Mouse (Mus musculus) stomach, embryonic 16.5 days (tissue): ENCODE data around the gene Yif1b. TPM values are rescaled to one million over a fixed set of nuclear protein-coding genes. Genes with fewer than 3 reads are reported as not detected.
A peak's percentile ranks its signal among the peaks of the same experiment; 100 is the strongest.

Experiments
- ATAC-seq: fragments of 200-750 bp; cut with Nextera tagmentation; 2 replicates; pipeline ENCODE4 v1.8.0; 2017; ENCODE audit warnings: moderate number of reproducible peaks, moderate TSS enrichment; ENCODE audit not compliant: insufficient read depth, low FRiP score
- H3K27ac ChIP-seq: fragments of 300-500 bp; sonication (generic); 2 replicates; pipeline ENCODE4 v1.5.1; 2014; ENCODE audit warnings: low read length
- H3K27me3 ChIP-seq: fragments of 300-500 bp; sonication (generic); 2 replicates; pipeline ENCODE4 v1.6.1; 2014; ENCODE audit warnings: low read length, control low read depth, mixed read lengths; ENCODE audit not compliant: control insufficient read depth, insufficient read depth
- H3K36me3 ChIP-seq: fragments of 300-500 bp; sonication (generic); 2 replicates; pipeline ENCODE4 v1.6.1; 2014; ENCODE audit warnings: low read length; ENCODE audit not compliant: control insufficient read depth, insufficient read depth
- H3K4me1 ChIP-seq: fragments of 300-500 bp; sonication (generic); 2 replicates; pipeline ENCODE4 v1.6.1; 2014; ENCODE audit warnings: low read length, control low read depth, mixed read lengths; ENCODE audit not compliant: control insufficient read depth, insufficient read depth
- H3K4me2 ChIP-seq: fragments of 300-500 bp; sonication (generic); 2 replicates; pipeline ENCODE4 v1.6.1; 2014; ENCODE audit warnings: low read depth, low read length, mixed read lengths
- H3K4me3 ChIP-seq: fragments of 300-500 bp; sonication (generic); replicated peaks from 2 replicates; pipeline ENCODE4 v1.5.1; 2014; ENCODE audit warnings: mild to moderate bottlenecking, low read length
- H3K9ac ChIP-seq: fragments of 300-500 bp; sonication (generic); 2 replicates; pipeline ENCODE4 v1.6.1; 2014; ENCODE audit warnings: low read length
- H3K9me3 ChIP-seq: fragments of 300-500 bp; sonication (generic); replicated peaks from 2 replicates; pipeline ENCODE4 v1.6.1; 2016; ENCODE audit warnings: low read length, control low read depth; ENCODE audit not compliant: control insufficient read depth
- WGBS: fragments of 180-500 bp; shearing (Covaris S2); extraction: QIAGEN DNeasy Blood & Tissue Kit; methylation state at CpG from one replicate; pipeline ENCODE4 v1.1.7; 2014; 5-methylcytosine and 5-hydroxymethylcytosine counted together
- polyA plus RNA-seq: library from polyadenylated mRNA; unstranded; fragments of >200 nt; fragmentation: Nextera tagmentation; extraction: Ambion mirVana; gene quantifications from 2 replicates; pipeline ENCODE4 v1.2.1, GENCODE M21; 2015

Gene Yif1b
- polyA plus RNA-seq, 1 experiment from 2014 or later = 89.4 TPM

DNA sequence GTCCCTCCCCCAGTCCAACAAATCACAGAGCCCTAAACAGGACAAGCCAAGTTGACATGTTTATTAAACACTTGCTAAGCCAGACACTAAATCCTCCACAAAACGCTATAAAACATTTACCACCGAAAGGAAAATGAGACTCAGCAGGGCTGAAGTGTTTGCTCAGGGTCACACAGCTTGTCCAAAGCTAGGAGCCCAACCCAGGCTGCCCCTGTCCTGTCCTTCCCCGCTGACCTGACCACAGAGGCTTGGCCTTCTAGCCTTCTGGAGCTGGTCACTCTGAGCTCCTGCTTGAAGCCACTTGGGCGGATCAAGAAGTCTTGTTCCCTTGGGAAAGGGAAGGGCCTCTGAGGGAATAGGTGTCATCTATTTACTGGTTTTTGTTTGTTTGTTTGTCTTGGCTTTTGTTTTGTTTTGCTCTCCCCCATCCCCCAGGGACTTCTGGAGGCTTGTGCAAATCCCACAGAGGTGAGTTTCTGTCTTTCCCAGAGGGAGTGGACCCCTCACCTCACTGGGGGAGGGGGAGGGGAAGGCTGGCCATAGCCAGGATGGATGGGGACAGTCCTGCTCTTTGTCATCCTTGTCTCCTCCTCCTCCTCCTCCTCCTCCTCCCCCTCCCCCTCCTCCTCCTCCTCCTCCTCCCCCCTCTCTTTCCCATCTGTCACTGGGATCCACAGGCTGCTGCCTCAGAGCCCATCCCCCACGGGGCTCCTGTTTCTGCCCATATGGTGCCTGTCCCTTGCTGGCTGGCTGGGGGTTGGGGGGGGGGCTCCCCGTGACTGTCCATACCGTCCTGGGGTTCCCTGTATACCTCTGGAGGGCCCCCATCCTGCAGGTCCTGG, 53.7 kb downstream of the Yif1b start:
- no peaks in the 10 kb centered on the region for H3K27me3 ChIP-seq
- no peaks in the 10 kb centered on the region for H3K36me3 ChIP-seq
- ATAC-seq = 0 out of 2 replicates have a peak, but pooled peaks have one; percentile 9
- peak overlapping the region; percentile 63 for H3K4me3 ChIP-seq
- H3K27ac ChIP-seq = peak overlapping the region; percentile 95
- H3K4me2 ChIP-seq = peak overlapping the region; percentile 86
- H3K4me1 ChIP-seq = peaks cover 38% of the 10 kb centered on the region
- WGBS = 19% methylated on average over 7 of the region's 7 CpGs
- H3K9ac ChIP-seq = peak overlapping the region; percentile 48; the same call in 1 of the 2 replicates
- no peaks in the 10 kb centered on the region for H3K9me3 ChIP-seq

DNA sequence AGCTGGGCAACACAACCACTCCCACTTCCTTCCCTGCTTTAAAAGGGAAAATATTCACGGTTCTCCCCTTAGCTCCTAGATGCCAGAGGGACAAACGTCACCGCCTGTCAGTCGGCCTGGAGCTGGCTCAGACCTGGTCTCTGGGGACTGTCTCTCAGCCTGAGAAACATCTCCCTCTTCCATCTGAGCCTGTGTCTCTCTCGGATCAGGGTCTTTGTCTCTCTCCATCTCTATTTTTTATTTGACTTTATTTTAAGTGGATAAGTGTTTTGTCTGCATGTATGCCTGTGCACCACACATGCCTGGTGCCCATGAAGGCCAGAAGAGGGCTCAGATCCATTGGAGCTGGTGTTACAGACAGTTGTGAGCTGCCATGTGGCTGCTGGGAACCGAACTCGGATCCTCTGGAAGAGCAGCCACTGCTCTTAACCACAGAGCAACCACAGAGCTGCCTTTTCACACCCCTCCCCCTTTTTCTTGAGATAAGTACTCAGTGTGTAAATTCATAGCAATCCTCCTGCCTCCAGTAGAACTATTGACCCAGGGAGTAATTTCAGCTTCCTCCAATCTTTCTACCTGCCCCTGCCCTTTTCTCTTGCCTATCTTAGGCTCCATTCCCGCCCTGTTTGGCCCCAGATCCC, 54.4 kb downstream of the Yif1b start:
- H3K9ac ChIP-seq = peak overlapping the region; percentile 56; the same call in 1 of the 2 replicates
- peak overlapping the region; percentile 86 for H3K4me2 ChIP-seq
- peaks cover 38% of the 10 kb centered on the region for H3K4me1 ChIP-seq
- ATAC-seq = no peak
- no peaks in the 10 kb centered on the region for H3K27me3 ChIP-seq
- WGBS = 23% methylated on average over 8 of the region's 8 CpGs
- H3K27ac ChIP-seq = peak overlapping the region; percentile 84
- no peaks in the 10 kb centered on the region for H3K36me3 ChIP-seq
- H3K9me3 ChIP-seq = no peaks in the 10 kb centered on the region
- no peak overlapping the region for H3K4me3 ChIP-seq

DNA sequence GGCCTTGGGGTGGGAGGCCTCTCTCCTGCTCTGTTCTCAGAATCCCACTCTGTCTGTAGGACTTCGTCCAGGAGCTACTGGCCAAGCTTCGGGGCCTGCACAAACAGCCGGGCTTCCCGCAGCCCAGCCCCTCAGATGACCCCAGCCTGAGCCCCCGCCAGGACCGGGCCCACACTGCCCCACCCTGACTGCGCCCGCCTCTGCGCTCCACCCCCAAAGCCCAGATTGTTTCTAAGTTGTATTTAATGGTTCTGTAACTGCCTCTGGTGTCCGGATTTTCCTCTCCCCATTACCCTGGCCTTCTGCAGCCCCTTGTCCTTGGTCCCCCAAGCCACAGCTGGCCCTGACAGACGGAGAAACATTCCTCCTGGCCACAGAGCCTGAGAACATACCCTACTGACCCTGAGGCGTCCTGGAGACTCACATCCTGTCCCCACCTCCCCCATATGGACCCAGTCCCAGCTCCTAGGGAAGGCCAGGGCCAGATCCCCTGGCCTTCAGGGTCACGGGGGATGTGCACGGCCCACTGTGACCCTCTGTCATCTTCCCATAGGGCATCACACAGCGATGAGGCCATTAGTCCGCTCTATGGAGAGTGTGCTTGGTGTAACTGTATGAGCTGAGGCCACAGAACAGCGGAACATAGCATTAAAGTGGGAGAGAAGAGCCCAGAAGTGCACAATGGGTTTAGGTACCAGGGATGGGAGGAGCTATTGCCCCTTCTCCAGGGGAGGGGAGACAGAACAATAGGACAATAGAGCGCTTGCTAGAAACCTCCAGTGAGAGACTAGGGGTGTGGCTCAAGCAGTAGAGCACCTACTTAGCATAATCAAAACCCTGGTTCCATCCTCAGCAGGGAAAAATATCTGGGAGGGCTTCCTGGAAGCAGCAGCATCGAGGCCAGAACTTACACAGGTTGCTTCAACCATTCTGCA, 55.3 kb downstream of the Yif1b start:
- peak overlapping the region; percentile 86; the same call in 1 of the 2 replicates for H3K4me2 ChIP-seq
- WGBS = 37% methylated on average over 19 of the region's 19 CpGs
- peak overlapping the region; percentile 84 for H3K27ac ChIP-seq
- H3K9ac ChIP-seq = peak overlapping the region; percentile 56; the same call in 1 of the 2 replicates
- no peaks in the 10 kb centered on the region for H3K27me3 ChIP-seq
- H3K4me1 ChIP-seq = peaks cover 38% of the 10 kb centered on the region
- no peaks in the 10 kb centered on the region for H3K9me3 ChIP-seq
- H3K4me3 ChIP-seq = no peak overlapping the region
- H3K36me3 ChIP-seq = no peaks in the 10 kb centered on the region
- peak; percentile 12; the same call in 1 of the 2 replicates for ATAC-seq

DNA sequence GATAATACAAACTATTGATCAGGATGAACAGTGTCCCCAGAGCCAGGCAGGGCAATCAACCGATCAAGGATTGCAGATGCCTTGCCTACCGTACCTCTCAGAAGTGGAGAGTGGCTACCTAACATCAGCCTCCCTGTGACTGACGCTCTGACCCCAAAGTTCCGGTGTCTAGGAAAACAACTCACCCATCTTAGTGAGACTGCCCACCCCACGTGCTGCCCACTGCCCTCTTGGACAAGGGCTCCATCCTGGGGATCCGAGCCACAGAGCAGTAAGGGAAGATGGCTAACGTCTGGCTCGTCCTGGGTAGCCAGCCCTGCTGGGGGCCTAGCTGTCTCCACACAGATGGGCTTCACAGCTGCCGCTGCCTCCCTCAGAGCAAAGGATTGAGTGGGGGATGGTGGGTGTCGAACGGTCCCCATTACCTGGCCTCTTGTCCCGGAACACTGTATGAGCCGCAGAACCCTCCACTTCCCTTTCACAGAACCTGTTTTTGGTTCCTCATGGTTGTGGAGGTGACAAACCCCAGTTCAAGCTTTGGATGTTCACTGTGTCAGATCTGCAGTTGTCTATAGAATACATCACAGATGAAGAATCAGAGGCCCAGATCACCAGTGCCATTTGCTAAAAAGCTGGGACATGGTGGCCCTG, 56.1 kb downstream of the Yif1b start:
- Histone ChIP-seq H3K9me3 (no peaks in the 10 kb centered on the region), H3K27ac (no peak overlapping the region), H3K4me2 (no peak overlapping the region), H3K4me3 (no peak overlapping the region), H3K9ac (no peak overlapping the region), H3K4me1 (peaks cover 35% of the 10 kb centered on the region), H3K27me3 (no peaks in the 10 kb centered on the region), H3K36me3 (no peaks in the 10 kb centered on the region)
- WGBS = 72% methylated on average over 13 of the region's 13 CpGs
- ATAC-seq = no peak

DNA sequence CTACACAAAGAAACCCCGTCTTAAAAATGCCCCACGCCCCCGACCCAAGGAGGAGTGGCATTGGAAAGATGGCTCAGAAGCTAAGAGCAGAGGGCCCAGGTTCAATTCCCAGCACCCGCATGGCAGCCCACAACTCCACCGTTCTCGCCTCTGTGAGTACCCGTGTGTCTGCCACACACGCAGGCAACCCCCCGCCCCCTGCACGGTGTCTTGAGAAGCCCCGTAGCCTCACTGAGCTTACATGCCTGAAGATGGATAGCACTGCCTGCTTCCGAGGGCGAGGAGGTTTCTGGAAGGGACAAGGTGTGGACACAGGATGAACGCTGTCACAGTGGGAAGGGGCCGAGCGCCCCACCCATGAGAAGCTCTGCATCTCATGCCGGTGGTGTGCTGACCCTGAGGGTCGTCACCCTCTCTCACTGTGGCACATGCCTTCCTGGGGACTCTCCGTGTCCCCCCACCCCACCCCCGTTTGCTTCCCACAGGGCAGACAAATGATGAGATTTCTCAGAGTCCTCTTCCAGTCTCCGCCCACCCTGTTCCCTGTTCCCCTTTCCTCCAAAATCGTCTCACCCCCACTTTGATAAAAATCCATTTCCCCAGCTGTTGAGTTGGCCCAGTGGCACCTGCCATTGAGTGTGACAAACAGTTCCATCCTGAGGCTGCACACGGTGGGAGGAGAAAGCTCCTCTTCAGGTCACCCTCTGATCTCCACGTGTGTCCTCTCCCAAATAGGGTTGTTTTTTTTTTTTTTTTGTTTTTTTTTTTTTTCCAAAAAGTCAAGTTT, 57.9 kb downstream of the Yif1b start:
- ATAC-seq = no peak
- 75% methylated on average over 24 of the region's 24 CpGs for WGBS
- Histone ChIP-seq H3K27me3 (no peaks in the 10 kb centered on the region), H3K36me3 (no peaks in the 10 kb centered on the region), H3K4me2 (no peak overlapping the region), H3K9me3 (no peaks in the 10 kb centered on the region), H3K4me3 (no peak overlapping the region), H3K9ac (no peak overlapping the region), H3K4me1 (peaks cover 26% of the 10 kb centered on the region), H3K27ac (no peak overlapping the region)

DNA sequence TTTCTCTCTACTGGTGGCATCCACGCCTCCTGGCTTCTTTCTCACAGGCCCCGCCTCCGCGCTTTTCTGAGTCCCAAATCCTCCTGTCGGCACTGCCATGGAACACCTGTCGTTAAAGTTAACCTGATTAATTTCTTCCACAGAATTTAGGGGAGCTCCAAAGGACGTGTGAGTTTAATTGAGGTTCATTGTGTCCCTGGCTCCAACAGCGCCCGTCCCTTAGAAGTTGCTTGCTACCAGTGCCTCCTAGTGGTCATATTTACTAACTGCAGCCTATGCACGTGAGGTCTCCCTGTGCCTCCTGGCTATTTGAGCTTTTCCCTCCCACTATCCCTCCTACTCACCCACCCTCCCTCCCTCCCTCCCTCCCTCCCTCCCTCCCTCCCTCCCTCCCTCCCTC, 58.9 kb downstream of the Yif1b start:
- Histone ChIP-seq H3K4me2 (no peak overlapping the region), H3K27ac (no peak overlapping the region), H3K4me1 (peaks cover 19% of the 10 kb centered on the region), H3K9ac (no peak overlapping the region), H3K36me3 (no peaks in the 10 kb centered on the region), H3K9me3 (no peaks in the 10 kb centered on the region), H3K27me3 (no peaks in the 10 kb centered on the region; the same call in 1 of the 2 replicates), H3K4me3 (no peak overlapping the region)
- WGBS = 7% methylated on average over 10 of the region's 10 CpGs
- ATAC-seq = no peak; the same call in 1 of the 2 replicates
